Mouse (Mus musculus) layer of hippocampus, postnatal 10 days (tissue): ENCODE measurements at regions not wholly inside any gene's neighbourhood (a gene's known extent, or its start where the extent isn't known, plus 50 kb on each side); places are given as distances from the start of the nearest gene placed in this dataset.

ENCODE experiments used
- DNase-seq, 2 experiments: peaks; one replicate each; pipeline ENCODE4 v3.0.0; 2021; ENCODE audit warnings: low spot score in 2 of 2

GRCm38 (mm10) chr8:35987327-35987726 is 221.7 kb downstream of the Gm19410 start:
- no peak for DNase-seq

- no peak for DNase-seq
Observed at GRCm38 (mm10) chr8:35991013-35991412, 225.4 kb downstream of the Gm19410 start.

- DNase-seq = no peak
Observed at GRCm38 (mm10) chr8:35991936-35992603, 226.5 kb downstream of the Gm19410 start.

- DNase-seq = no peak
Observed at GRCm38 (mm10) chr8:35996330-35997077, 230.9 kb downstream of the Gm19410 start.

GRCm38 (mm10) chr8:35999584-35999983 is 234.0 kb downstream of the Gm19410 start:
- DNase-seq = no peak

- no peak for DNase-seq
Observed at GRCm38 (mm10) chr8:36004387-36004786, 238.8 kb downstream of the Gm19410 start.

GRCm38 (mm10) chr8:36005536-36005935 is 239.9 kb downstream of the Gm19410 start:
- DNase-seq = no peak

GRCm38 (mm10) chr8:36007724-36008123 is 242.1 kb downstream of the Gm19410 start:
- DNase-seq = no peak

GRCm38 (mm10) chr8:36009565-36009964 is 244.0 kb downstream of the Gm19410 start:
- DNase-seq = no peak

GRCm38 (mm10) chr8:36010446-36011217 is 245.0 kb downstream of the Gm19410 start:
- no peak for DNase-seq

GRCm38 (mm10) chr8:36014862-36015261 is 249.3 kb downstream of the Gm19410 start:
- no peak for DNase-seq

GRCm38 (mm10) chr8:36016321-36017114 is 250.9 kb downstream of the Gm19410 start:
- DNase-seq = peak; percentile 35 to 43

- no peak for DNase-seq
Observed at GRCm38 (mm10) chr8:36018993-36019753, 253.6 kb downstream of the Gm19410 start.

- no peak for DNase-seq
Observed at GRCm38 (mm10) chr8:36019895-36020294, 254.3 kb downstream of the Gm19410 start.

GRCm38 (mm10) chr8:36027586-36027985 is 262.0 kb downstream of the Gm19410 start:
- DNase-seq = no peak

GRCm38 (mm10) chr8:36028121-36028955 is 262.7 kb downstream of the Gm19410 start:
- DNase-seq = no peak

- no peak for DNase-seq
Observed at GRCm38 (mm10) chr8:36029445-36029844, 263.9 kb downstream of the Gm19410 start.

- DNase-seq = no peak
Observed at GRCm38 (mm10) chr8:36030237-36030636, 264.6 kb downstream of the Gm19410 start.

- peak in 1 of 2 experiments; percentile 39 for DNase-seq
Observed at GRCm38 (mm10) chr8:36031966-36032719, 266.6 kb downstream of the Gm19410 start.
